Mouse (Mus musculus) cerebellum, adult 18-20 months (tissue): ENCODE measurements around the gene Irf2bpl.

ENCODE experiments used
- DNase-seq, 2 experiments: peaks; one replicate each; pipeline ENCODE4 v3.0.0; 2021

Irf2bpl gene

DNA sequence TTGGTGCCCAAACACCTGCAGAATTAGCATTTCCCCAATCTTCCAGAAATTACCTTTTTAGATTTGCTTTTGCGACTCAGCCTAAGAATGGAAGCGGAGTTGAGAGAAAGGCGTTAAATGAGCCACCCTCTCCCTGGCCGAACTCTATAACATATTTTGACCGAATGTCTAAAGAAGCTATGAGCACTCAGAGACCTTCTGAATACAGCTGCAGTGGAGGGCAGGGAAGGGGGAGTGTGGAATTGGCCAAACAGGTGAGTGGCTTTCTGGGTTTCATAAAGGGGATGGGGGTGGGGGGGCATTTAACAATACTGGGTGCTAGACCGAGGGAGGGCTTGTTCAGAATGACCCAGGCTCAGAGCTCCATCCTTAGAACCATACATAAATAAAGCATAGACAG lies 738 bp upstream of the Irf2bpl start:
- DNase-seq: no peak

DNA sequence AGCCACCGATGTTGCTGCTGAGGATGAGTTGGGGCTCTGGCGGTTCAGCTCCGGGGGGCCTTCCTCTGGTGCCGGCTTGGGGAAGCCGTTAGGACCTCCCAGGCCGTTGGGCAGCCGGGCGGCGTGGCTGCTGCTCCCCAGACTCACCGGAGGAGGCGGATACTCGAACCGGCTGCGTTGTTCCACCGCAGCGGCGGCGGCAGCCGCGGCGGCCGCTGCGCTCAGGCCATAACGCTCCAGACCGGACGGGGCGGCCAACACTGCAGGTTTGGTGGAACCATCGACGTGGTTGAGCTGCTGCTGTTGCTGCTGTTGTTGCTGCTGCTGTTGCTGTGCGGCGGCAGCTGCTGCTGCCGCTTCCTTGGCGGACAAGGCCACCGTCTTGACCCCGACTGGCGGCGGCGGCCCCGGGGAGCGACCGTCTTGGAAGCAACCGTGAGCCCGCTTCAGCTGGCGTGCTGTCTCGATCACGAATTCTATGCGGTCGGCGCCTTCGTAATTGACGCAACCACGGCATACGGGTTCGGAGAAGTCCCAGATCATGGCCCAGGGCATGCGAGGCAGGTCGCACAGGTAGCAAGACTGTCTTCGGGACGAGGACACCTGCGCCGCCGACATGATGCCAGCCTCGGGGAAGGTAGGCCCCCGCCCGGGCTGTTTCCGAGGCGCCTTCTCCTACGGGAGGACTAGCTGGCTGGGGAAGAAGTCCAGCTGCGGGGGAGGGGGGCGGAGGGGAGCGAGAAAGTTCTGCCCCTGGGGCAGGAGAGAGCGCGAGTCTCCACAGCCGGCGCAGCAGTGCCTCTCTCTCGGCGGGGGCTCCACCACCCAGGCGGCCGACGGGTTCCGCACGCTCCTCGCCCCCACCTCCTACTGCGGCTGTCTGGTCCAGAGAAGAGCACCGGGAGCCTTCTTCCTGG lies 1.1 kb downstream of the Irf2bpl start:
- peak; percentile 66 to 71 for DNase-seq

- DNase-seq: no peak
These were observed 1.6 kb downstream of the Irf2bpl start for GRCm38 (mm10) chr12:86883019-86883279.

- peak; percentile 66 to 75 for DNase-seq
These were observed 2.1 kb downstream of the Irf2bpl start for GRCm38 (mm10) chr12:86882279-86883018.

DNA sequence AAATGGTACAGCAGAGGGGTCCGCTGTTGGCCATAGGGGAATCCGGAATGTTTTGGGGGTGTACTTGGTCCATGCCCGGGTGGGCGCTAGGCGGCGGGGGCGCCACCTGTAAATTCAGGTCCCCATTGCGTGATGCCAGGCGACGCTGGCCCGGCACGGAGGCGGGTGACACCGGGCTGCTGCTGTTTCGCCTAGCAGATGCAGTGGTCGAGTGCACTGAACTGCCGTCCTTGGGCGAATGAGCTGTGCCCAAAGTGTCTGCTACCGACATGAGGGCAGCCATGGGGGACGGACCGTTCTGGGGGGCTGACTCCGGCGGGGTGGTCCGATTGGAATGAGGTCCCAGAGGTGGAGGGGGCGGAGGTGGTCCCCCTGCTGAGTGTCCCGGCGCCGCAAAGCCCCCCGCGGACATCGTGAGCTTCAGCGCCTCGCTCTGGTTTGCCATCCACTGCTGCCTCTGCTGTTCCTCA lies 2.8 kb downstream of the Irf2bpl start:
- peak in 1 of 2 experiments; percentile 57 for DNase-seq

- no peak for DNase-seq
These were observed 4.4 kb downstream of the Irf2bpl start for GRCm38 (mm10) chr12:86880090-86880723.

DNA sequence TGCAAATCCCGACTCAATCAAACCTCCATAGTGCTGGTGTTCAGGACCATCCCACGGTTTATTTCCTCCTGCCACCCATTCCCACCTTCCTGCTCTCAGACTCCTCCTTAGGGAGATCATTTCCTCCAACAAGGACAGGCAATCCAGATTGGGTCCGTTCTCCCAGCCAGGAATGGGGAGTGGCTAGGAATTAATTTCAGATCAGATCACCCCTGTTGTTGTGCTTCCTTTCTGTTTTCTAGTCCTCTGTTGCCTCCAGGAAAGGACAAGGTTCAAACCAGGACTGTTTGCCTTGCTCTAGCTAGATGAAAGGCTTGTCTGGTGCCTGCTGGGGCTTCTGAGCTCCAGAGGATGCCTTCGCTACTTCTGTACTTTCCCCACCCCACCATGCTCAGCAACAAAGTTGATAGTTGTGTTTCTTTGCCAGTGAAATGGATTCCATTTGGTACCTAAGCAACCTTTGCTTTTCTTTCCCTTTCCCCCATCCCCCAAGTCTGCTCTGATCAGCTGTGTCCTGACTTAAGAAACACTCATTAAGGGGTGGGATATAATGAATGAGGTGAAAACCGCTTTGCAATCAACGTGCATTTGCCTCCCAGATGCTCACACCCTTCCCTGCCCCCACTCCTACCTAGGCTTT lies 5.0 kb downstream of the Irf2bpl start:
- DNase-seq: no peak

DNA sequence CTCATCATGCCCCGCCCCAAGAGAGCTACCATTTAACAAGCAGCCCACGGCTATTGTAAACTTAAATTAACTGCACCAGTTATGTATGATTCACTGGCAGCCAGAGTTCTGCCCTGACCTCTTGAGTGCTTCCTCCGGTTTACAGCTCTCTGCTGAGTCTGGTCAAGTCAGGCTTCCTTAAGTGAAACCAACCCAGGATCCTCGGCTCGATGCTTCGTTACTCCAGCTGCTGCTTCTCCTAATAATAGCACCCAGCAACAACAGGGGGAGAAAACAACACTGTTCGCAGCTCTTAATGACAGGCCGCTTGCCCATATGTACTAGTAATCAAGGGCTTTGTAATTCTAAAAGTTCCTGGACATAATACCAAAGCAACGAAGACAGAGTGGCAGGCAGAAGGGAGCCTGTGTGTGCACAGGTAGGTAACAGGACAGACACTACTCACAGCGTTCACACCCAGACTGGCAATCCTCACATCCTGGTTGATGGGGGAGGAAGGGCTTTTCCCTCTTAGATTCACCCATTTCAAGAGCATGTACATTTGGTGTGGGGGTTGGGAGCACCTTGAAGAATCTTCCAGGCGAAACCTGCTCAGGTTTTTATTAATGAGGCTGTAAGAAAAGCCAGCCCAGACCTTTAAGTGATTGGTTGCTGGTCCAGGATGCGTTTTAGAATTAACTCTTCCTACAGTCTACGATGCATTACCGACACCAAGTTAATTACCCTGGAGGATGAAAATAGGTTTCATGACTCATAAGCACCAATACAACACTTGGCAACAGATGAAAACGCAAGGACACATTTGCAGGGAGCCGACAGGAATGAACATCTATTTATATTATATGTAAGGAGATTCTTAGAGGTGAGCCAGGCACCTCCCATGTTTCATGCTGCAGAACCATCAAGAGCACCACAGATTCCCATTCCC lies 5.9 kb downstream of the Irf2bpl start:
- DNase-seq: no peak

- DNase-seq: no peak
These were observed 7.6 kb downstream of the Irf2bpl start for GRCm38 (mm10) chr12:86876981-86877380.

GRCm38 (mm10) chr12:86876116-86876515 lies 8.5 kb downstream of the Irf2bpl start:
- no peak for DNase-seq

GRCm38 (mm10) chr12:86872335-86873040 lies 12.1 kb downstream of the Irf2bpl start:
- no peak for DNase-seq

DNA sequence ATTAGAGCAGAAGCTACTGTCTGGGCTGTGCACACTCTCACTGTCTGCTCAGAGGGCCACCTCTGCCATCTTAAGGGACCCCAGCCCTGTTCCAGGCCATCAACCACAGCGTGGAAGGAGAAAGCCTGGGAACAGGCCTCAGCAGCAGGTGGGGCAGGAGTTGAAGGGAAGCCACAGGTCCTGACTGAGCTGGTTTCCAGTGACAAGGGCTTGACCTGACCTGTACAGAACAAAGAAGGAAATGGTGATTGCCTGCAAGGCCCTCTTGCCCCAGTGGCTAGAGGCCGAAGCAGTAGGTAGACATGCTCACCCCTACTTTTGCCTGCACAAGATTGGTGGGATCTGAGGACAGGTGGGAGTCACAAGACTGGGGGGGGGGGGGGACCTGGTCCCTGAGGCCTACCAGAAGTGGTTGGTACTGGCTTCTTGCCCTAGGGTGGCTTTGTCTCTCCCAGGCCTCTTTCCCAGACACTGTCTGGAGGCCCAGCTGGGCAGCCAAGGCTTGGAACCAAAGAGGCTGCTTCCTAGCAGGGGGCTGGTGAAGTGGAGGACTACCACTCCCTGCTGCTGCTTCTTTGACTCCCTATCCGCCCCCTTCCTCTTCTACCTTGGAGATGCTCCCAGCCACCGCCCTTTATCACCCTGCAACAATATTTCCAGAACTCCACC lies 12.8 kb downstream of the Irf2bpl start:
- DNase-seq: no peak

- DNase-seq: no peak
These were observed 13.6 kb downstream of the Irf2bpl start for GRCm38 (mm10) chr12:86870996-86871395.

DNA sequence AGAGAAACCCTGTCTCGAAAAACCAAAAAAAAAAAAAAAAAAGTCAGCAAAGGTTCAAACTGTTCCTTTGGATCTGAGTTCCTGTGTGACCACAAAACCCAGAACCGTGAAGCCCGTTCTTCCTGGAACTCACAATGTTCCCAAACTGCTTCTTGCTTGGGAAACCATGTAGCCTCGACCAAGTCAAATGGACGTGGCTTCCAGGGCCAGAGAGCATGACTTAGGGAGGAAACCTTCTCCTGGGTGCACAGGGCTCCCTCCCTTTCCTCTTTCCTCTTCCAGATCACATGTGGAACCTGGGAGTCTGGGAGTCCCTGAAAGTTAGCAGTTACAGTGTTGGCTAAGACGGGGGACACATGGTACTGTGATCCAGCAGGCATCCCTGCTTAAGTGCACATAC lies 14.8 kb downstream of the Irf2bpl start:
- no peak for DNase-seq

DNA sequence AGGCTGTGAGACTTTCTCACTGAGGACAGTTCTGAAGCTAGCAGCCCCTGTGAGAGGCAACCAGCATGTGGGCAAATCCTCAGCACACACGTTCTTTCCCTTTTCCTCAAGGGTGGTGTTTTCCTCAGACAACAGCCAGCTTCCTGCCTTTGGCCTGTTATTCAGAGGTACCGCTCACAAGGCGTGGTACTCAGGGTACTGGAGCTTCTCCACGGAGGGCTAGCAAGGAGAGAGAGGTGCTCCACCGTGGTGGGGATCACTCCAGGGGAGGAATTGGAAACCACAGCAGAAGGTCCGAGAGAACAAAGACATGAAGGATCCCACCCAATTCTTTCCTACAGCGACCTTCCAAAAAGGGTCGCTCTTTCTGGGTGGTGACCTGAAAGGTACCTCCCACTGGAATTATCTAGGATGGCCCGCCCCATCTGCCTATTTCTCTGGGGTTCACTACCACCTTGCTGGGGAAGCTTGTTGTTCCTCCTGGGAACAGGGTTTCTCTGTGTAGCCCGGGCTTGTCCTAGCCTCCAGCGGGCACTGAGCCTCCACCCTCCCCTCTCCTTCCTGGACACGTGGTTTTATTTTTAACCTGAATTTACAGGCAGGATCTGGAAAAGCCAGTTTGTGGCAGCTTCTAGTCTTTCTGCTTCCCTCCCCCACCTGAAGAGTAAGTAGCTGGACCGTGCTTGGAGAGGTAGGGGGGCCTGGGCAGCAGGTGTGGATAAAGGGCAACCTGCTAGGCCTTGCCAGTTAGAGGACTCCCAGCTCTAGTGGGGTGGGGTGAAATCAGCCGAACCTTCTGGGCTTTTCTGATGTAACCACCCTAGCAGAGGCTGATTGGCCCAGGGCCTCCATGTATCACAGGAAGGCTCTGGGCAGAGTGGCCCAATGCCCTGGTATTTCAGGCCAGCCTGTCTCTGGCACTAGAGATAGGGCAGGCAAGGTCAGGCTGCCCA lies 17.1 kb downstream of the Irf2bpl start:
- DNase-seq: peak; percentile 70 to 79

DNA sequence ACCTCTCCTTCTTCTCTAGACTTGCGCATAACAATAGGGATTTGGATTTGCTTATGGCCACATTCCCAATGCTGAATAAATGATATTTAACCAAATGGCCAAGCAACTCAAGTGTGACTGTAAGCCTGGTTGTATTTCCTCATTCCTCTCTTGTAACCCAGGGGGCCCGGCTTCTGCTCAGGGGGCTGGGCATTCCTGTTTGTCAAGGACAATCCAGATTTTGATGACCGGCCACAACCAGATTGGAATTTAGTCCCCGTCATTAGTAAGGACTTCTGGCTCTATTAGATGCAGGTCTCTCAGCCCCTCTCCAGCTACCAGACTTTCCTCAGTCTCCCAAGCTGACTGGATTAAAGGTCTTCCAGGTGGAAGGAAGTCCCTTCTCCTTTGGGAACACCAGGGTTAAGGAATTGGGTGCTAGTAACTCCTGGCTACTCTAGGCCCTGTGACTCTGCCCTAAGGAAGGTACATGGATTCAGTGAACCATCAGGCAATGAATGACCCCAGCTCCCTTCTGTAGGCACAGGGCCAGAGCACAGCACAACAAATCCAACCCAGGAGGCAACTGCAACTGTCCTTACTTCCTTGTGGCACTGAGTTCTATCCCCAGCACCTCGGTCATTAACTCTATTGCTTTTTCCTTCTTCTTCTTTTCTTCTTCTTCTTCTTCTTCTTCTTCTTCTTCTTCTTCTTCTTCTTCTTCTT lies 20.1 kb downstream of the Irf2bpl start:
- DNase-seq: no peak

GRCm38 (mm10) chr12:86859924-86860790 lies 24.4 kb downstream of the Irf2bpl start:
- no peak for DNase-seq
